Mouse (Mus musculus): Measurements from ENCODE around the gene Slc4a4.
"Not testable (repeated sequence)": the region's sequence is repeated elsewhere in the genome, so short reads cannot be mapped to it uniquely, and the experiment has no call there.

Gene Slc4a4

GRCm38 (mm10) chr5:89077711-89078110 lies 191.1 kb downstream of the Slc4a4 start:
- no peak for DNase-seq (ENCODE audit: low spot score in 2 of 2)

- no peak for DNase-seq (ENCODE audit: low spot score in 2 of 2)
Observed at GRCm38 (mm10) chr5:89083476-89083875, 196.9 kb downstream of the Slc4a4 start.

- DNase-seq (ENCODE audit: low spot score in 2 of 2) = no peak
Observed at GRCm38 (mm10) chr5:89087916-89088315, 201.3 kb downstream of the Slc4a4 start.

GRCm38 (mm10) chr5:89088462-89088861 lies 201.8 kb downstream of the Slc4a4 start:
- no peak for DNase-seq (ENCODE audit: low spot score in 2 of 2)

- peak in 1 of 2 experiments; percentile 4 for DNase-seq (ENCODE audit: low spot score in 2 of 2)
Observed at GRCm38 (mm10) chr5:89090131-89090530, 203.5 kb downstream of the Slc4a4 start.

- DNase-seq (ENCODE audit: low spot score in 2 of 2) = no peak
Observed at GRCm38 (mm10) chr5:89096371-89096770, 209.8 kb downstream of the Slc4a4 start.

GRCm38 (mm10) chr5:89097291-89097690 lies 210.7 kb downstream of the Slc4a4 start:
- no peak for DNase-seq (ENCODE audit: low spot score in 2 of 2)

GRCm38 (mm10) chr5:89098121-89098520 lies 211.5 kb downstream of the Slc4a4 start:
- no peak for DNase-seq (ENCODE audit: low spot score in 2 of 2)

GRCm38 (mm10) chr5:89099886-89100285 lies 213.3 kb downstream of the Slc4a4 start:
- DNase-seq (ENCODE audit: low spot score in 2 of 2) = no peak

- DNase-seq (ENCODE audit: low spot score in 2 of 2) = no peak
Observed at GRCm38 (mm10) chr5:89102560-89102959, 215.9 kb downstream of the Slc4a4 start.

GRCm38 (mm10) chr5:89105346-89105745 lies 218.7 kb downstream of the Slc4a4 start:
- no peak for DNase-seq (ENCODE audit: low spot score in 2 of 2)

GRCm38 (mm10) chr5:89106217-89106616 lies 219.6 kb downstream of the Slc4a4 start:
- DNase-seq (ENCODE audit: low spot score in 2 of 2) = no peak

- no peak for DNase-seq (ENCODE audit: low spot score in 2 of 2)
Observed at GRCm38 (mm10) chr5:89108809-89109208, 222.2 kb downstream of the Slc4a4 start.

GRCm38 (mm10) chr5:89109832-89110231 lies 223.2 kb downstream of the Slc4a4 start:
- DNase-seq (ENCODE audit: low spot score in 2 of 2) = no peak

GRCm38 (mm10) chr5:89111987-89112386 lies 225.4 kb downstream of the Slc4a4 start:
- DNase-seq (ENCODE audit: low spot score in 2 of 2) = not testable (repeated sequence)

GRCm38 (mm10) chr5:89120881-89121280 lies 234.3 kb downstream of the Slc4a4 start:
- no peak for DNase-seq (ENCODE audit: low spot score in 2 of 2)

GRCm38 (mm10) chr5:89123270-89123903 lies 236.8 kb downstream of the Slc4a4 start:
- no peak for DNase-seq (ENCODE audit: low spot score in 2 of 2)

- DNase-seq (ENCODE audit: low spot score in 2 of 2) = no peak
Observed at GRCm38 (mm10) chr5:89128210-89128609, 241.6 kb downstream of the Slc4a4 start.

- DNase-seq (ENCODE audit: low spot score in 2 of 2) = no peak
Observed at GRCm38 (mm10) chr5:89135776-89136175, 249.2 kb downstream of the Slc4a4 start.

GRCm38 (mm10) chr5:89140070-89140469 lies 253.5 kb downstream of the Slc4a4 start:
- DNase-seq (ENCODE audit: low spot score in 2 of 2) = no peak

- no peak for DNase-seq (ENCODE audit: low spot score in 2 of 2)
Observed at GRCm38 (mm10) chr5:89141761-89142160, 255.1 kb downstream of the Slc4a4 start.

GRCm38 (mm10) chr5:89146276-89146675 lies 259.7 kb downstream of the Slc4a4 start:
- no peak for DNase-seq (ENCODE audit: low spot score in 2 of 2)

- DNase-seq (ENCODE audit: low spot score in 2 of 2) = no peak
Observed at GRCm38 (mm10) chr5:89147282-89147790, 260.7 kb downstream of the Slc4a4 start.
